Mouse (Mus musculus): Measurements from ENCODE around the gene Selenoo. TPM values are rescaled to one million over a fixed set of nuclear protein-coding genes. Genes with fewer than 3 reads are reported as not detected.

Selenoo gene
- total RNA-seq, 2 experiments from 2014 or later: 13.8 to 17.4 TPM

DNA sequence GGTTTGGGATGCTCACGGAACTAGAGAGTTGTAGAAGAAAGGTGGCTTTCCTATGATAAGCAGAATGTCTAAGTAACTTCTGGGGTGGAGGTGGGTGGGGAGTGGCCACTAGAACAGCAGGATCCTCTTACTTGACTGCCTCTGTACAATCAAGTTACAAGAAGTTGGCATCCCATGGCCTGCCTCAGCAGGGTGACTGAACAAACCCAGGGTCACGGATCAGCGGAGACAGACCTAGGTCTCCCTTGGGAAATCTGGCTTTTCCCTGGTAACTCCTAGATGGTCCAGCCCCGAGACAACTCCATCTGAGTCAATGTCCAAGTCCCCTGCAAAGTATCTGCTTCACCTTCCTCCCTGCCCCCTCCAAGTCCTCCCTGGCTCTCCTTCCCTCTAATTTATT lies 59.0 kb downstream of the Selenoo start:
- ATAC-seq (ENCODE audit: poor library complexity, severe bottlenecking): no peak

DNA sequence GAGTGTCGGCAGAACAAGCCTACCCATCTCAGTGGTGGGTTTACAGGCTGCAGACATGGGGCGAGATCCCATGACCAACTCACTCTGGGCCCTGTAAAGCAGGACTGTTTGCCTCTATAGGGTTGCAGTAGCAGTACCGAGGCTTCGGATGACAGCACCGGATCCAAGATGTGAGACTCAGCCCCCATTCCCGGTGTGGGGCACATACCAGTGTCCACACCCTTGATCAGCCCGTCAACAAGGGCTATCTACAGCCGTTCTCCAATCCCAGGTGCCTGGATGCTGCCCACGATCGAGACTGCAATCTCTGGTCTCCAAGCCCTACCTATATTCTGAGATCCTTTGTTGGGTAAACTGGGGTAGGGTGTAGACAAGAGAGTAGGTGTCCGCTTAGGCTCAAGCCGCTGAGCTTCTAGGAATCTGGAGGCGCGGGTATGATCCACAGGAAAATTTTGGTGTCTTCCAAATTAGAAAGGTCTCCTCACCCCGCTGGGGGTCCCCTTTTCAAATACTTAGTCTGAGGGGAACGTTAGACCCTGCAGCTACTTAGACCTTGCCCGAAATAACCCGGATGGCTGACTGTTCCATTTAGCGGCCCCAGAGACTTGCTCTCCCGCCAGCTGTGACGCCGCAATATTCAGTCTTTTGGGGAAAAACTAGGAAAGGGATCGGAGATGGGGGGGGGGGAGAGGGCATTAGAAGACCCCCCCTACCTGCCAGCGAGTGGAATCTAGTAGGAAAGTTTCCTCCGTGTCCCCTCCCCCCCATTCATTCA lies 59.8 kb downstream of the Selenoo start:
- ATAC-seq (ENCODE audit: poor library complexity, severe bottlenecking): no peak

DNA sequence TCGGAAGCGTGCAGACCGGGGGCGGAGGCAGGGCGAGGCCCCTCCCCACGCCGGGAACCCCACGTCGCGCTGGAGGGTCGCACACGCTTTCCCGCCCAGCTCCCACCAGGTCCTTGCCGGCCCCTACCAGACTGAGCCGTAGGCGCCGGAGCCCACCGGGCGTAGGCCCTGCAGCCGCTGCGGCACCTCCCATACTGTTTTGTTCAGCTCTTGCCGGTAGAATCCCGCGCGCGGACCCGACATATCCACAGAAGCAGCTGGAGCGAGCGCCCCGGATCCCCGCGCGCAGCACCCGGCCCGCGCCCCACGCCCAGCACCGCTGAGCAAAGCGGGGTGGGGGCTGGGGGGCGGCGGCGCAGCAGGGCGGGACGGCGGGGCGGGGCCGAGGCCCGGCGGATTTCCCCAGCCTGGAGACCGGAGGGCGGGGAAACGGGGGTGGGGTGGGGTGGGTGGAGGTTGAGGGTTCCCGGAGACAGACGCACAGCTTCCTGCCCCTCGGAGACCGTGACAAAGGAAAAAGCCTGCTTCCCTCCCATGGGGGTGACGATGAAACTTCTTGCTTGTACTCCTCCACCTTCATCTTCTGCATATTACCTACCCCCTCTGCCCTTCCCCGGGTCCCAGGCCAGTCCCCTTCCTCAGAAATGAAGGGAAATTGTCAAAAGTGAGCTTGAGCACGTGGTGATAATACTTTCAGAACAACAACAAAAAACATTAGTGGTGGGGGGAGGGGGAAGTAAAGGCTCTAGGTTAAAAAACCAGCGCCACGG lies 60.6 kb downstream of the Selenoo start, which contains the start of gene Mapk11:
Gene Mapk11, minus strand, starts transcription at position 358 of the 770 bp plus-strand sequence.
- peak; percentile 40 for ATAC-seq (ENCODE audit: poor library complexity, severe bottlenecking)

Other genes with a start within 250 kb of the Selenoo start
- 6.9 and 12.5 TPM in 2 replicates for gene Pim3, start 226.9 kb upstream of the Selenoo start, total RNA-seq (2015)
- gene Pim3, start 226.9 kb upstream of the Selenoo start, total RNA-seq (2017): 3.3 and 4.7 TPM in 2 replicates
- not detected in 2 replicates for gene Ttll8, start 134.7 kb upstream of the Selenoo start, total RNA-seq (2015)
- gene Ttll8, start 134.7 kb upstream of the Selenoo start, total RNA-seq (2017): not detected in 2 replicates
- gene Mlc1, start 110.1 kb upstream of the Selenoo start, total RNA-seq (2015): not detected in 2 replicates
- gene Mlc1, start 110.1 kb upstream of the Selenoo start, total RNA-seq (2017): not detected in 2 replicates
- not detected in 2 replicates for gene Mov10l1, start 106.2 kb upstream of the Selenoo start, total RNA-seq (2015)
- not detected in 2 replicates for gene Mov10l1, start 106.2 kb upstream of the Selenoo start, total RNA-seq (2017)
- gene Panx2, start 29.4 kb upstream of the Selenoo start, total RNA-seq (2015): not detected in 2 replicates
- not detected in 2 replicates for gene Panx2, start 29.4 kb upstream of the Selenoo start, total RNA-seq (2017)
- gene Trabd, start 14.0 kb upstream of the Selenoo start, total RNA-seq (2015): 25.6 and 26.7 TPM in 2 replicates
- 27.7 and 31.8 TPM in 2 replicates for gene Trabd, start 14.0 kb upstream of the Selenoo start, total RNA-seq (2017)
- gene Tubgcp6, start 34.0 kb downstream of the Selenoo start, total RNA-seq (2015): 11.0 and 15.5 TPM in 2 replicates
- 16.0 and 17.3 TPM in 2 replicates for gene Tubgcp6, start 34.0 kb downstream of the Selenoo start, total RNA-seq (2017)
- 5.3 and 7.8 TPM in 2 replicates for gene Hdac10, start 39.6 kb downstream of the Selenoo start, total RNA-seq (2015)
- gene Hdac10, start 39.6 kb downstream of the Selenoo start, total RNA-seq (2017): 11.0 and 12.8 TPM in 2 replicates
- 0.64 and 0.65 TPM in 2 replicates for gene Mapk12, start 51.6 kb downstream of the Selenoo start, total RNA-seq (2015)
- not detected in 2 replicates for gene Mapk12, start 51.6 kb downstream of the Selenoo start, total RNA-seq (2017)
- gene Mapk11, start 60.5 kb downstream of the Selenoo start, total RNA-seq (2015): 0.40 and 0.43 TPM in 2 replicates
- gene Mapk11, start 60.5 kb downstream of the Selenoo start, total RNA-seq (2017): 0.24 and 0.51 TPM in 2 replicates
- 95.9 and 101 TPM in 2 replicates for gene Plxnb2, start 91.7 kb downstream of the Selenoo start, total RNA-seq (2015)
- gene Plxnb2, start 91.7 kb downstream of the Selenoo start, total RNA-seq (2017): 111 and 118 TPM in 2 replicates
- gene Dennd6b, start 107.4 kb downstream of the Selenoo start, total RNA-seq (2015): 0.71 and 1.4 TPM in 2 replicates
- 0.59 and 0.89 TPM in 2 replicates for gene Dennd6b, start 107.4 kb downstream of the Selenoo start, total RNA-seq (2017)
- 10.5 and 13.1 TPM in 2 replicates for gene Ppp6r2, start 122.5 kb downstream of the Selenoo start, total RNA-seq (2015)
- gene Ppp6r2, start 122.5 kb downstream of the Selenoo start, total RNA-seq (2017): 11.6 and 12.4 TPM in 2 replicates
- 109 and 120 TPM in 2 replicates for gene Sbf1, start 226.2 kb downstream of the Selenoo start, total RNA-seq (2015)
- gene Sbf1, start 226.2 kb downstream of the Selenoo start, total RNA-seq (2017): 40.6 and 53.5 TPM in 2 replicates
- 0.16 TPM in 1 of 2 replicates, not detected in the other for gene Adm2, start 233.6 kb downstream of the Selenoo start, total RNA-seq (2015)
- not detected in 2 replicates for gene Adm2, start 233.6 kb downstream of the Selenoo start, total RNA-seq (2017)
- not detected in 2 replicates for gene Miox, start 245.3 kb downstream of the Selenoo start, total RNA-seq (2015)
- 0.99 and 1.0 TPM in 2 replicates for gene Miox, start 245.3 kb downstream of the Selenoo start, total RNA-seq (2017)